Mouse (Mus musculus) lung, adult 2 months (tissue): Measurements from ENCODE around the gene Noto.

ENCODE experiments used
- CTCF ChIP-seq: fragments of 200-500 bp; IDR thresholded peaks from 2 replicates; pipeline ENCODE4 v1.5.1; 2011; ENCODE audit warnings: mild to moderate bottlenecking, low read length, control low read depth; ENCODE audit not compliant: insufficient read depth
- POLR2A ChIP-seq: fragments of 200-500 bp; IDR thresholded peaks from 2 replicates; pipeline ENCODE4 v1.6.1; 2011; ENCODE audit warnings: low read depth, mild to moderate bottlenecking, control low read depth, low read length, borderline replicate concordance; ENCODE audit errors: extremely low read depth

DNA sequence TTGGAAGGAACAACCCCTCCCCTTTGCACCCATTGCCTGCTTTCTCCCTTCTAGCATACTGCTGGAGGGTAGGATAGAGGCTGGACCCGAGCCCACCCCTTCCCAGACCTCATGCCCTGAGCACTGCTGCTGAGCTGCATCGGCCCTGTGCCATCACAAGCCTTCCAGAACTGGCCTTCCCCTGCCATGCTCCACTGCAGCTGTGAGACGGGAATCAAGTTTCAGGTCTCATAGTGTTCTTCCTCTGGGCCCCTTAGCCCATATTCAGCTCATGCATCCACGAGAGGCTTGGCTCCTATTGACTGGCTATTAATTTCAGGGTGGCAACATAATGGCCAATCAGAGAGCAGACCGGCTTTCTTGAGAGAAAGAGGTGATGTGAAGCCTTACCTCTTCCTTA is 21.6 kb downstream of the Noto start:
- TF ChIP-seq CTCF (no peak), POLR2A (no peak)
